Mouse (Mus musculus): ENCODE data around the gene Tmed9. TPM values are rescaled to one million over a fixed set of nuclear protein-coding genes. Genes with fewer than 3 reads are reported as not detected.
"Not testable (repeated sequence)": the region's sequence is repeated elsewhere in the genome, so short reads cannot be mapped to it uniquely, and the experiment has no call there.

The Tmed9 gene
- polyA plus RNA-seq, 1 experiment from 2014 or later = 66.2 TPM

DNA sequence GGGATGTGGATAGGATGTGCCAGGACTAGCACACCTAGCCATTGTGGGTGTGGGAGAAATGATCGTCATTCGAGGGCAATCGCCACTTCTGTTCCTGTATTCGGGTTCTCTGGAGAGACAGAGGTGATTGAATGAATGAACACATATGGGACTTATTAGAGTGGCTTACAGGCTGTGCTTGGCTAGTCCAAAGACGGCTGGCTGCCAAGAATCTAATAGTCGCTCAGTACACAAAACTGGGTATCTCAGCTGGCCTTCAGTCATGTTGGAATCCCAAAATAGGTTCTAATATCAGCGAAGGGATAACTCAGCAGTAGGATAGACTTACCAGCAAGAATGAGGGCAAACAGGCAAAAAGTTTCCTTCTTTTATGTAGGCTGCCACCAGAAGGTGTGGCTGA, 38.5 kb downstream of the Tmed9 start:
- Histone ChIP-seq H3K9me3 (ENCODE audit: control insufficient read depth, low read length) (no peaks in the 10 kb centered on the region), H3K4me1 (ENCODE audit: control insufficient read depth, insufficient read depth, low read length) (no peaks in the 10 kb centered on the region), H3K9ac (ENCODE audit: low read depth, low read length) (no peak overlapping the region), H3K27ac (replicated peaks; ENCODE audit: low read depth, low read length) (no peak overlapping the region), H3K36me3 (ENCODE audit: control insufficient read depth, insufficient read depth, low read length) (peaks cover 43% of the 10 kb centered on the region), H3K27me3 (replicated peaks; ENCODE audit: control insufficient read depth, insufficient read depth, low read length) (no peaks in the 10 kb centered on the region), H3K4me2 (ENCODE audit: low read depth, low read length) (no peak overlapping the region), H3K4me3 (ENCODE audit: low read depth, low read length) (no peak overlapping the region)
- no peak for ATAC-seq (ENCODE audit: low read depth)
- peak; percentile 16 for DNase-seq (ENCODE audit: low spot score)
- WGBS = 50% methylated on average over 7 of the region's 7 CpGs

- H3K27ac ChIP-seq (replicated peaks; ENCODE audit: low read depth, low read length) = no peak overlapping the region
- H3K4me1 ChIP-seq (ENCODE audit: control insufficient read depth, insufficient read depth, low read length) = no peaks in the 10 kb centered on the region
- no peak overlapping the region for H3K4me2 ChIP-seq (ENCODE audit: low read depth, low read length)
- no peak overlapping the region for H3K4me3 ChIP-seq (ENCODE audit: low read depth, low read length)
- H3K36me3 ChIP-seq (ENCODE audit: control insufficient read depth, insufficient read depth, low read length) = peaks cover 31% of the 10 kb centered on the region
- WGBS = 59% methylated on average over 5 of the region's 5 CpGs
- H3K9me3 ChIP-seq (ENCODE audit: control insufficient read depth, low read length) = no peaks in the 10 kb centered on the region
- H3K27me3 ChIP-seq (replicated peaks; ENCODE audit: control insufficient read depth, insufficient read depth, low read length) = no peaks in the 10 kb centered on the region
- no peak overlapping the region for H3K9ac ChIP-seq (ENCODE audit: low read depth, low read length)
- DNase-seq (ENCODE audit: low spot score) (no peak), ATAC-seq (ENCODE audit: low read depth) (no peak)
These were observed 39.9 kb downstream of the Tmed9 start for GRCm38 (mm10) chr13:55613471-55613870.

- H3K27me3 ChIP-seq (replicated peaks; ENCODE audit: control insufficient read depth, insufficient read depth, low read length) = no peaks in the 10 kb centered on the region
- ATAC-seq (ENCODE audit: low read depth) (no peak), DNase-seq (ENCODE audit: low spot score) (no peak)
- H3K9me3 ChIP-seq (ENCODE audit: control insufficient read depth, low read length) = no peaks in the 10 kb centered on the region
- H3K4me1 ChIP-seq (ENCODE audit: control insufficient read depth, insufficient read depth, low read length) = peaks cover 13% of the 10 kb centered on the region
- no peak overlapping the region for H3K4me2 ChIP-seq (ENCODE audit: low read depth, low read length)
- H3K36me3 ChIP-seq (ENCODE audit: control insufficient read depth, insufficient read depth, low read length) = 0 out of 2 replicates have a peak, but pooled peaks cover 7% of the 10 kb centered on the region
- no peak overlapping the region for H3K27ac ChIP-seq (replicated peaks; ENCODE audit: low read depth, low read length)
- no peak overlapping the region for H3K9ac ChIP-seq (ENCODE audit: low read depth, low read length)
- H3K4me3 ChIP-seq (ENCODE audit: low read depth, low read length) = no peak overlapping the region
- 89% methylated on average over 4 of the region's 4 CpGs for WGBS
These were observed 45.8 kb downstream of the Tmed9 start for GRCm38 (mm10) chr13:55619328-55619727.

DNA sequence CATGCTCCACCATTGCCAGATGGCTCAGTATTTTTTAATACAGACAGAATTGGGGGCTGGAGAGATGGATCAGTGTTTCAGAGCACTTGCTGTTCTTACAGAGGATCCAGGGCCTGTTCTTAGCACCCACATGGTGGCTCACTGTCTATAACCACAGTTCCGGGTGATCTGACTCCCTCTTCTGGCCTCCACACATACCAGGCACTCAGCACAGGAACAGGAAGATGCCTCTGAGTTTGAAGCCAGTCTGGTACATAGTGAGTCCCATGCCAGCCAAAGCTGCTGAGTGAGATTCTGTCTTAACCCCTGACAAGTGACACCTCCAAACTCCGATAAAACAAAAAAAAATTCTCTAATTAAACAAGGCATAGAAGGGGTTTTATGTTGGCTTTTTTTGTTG, 46.7 kb downstream of the Tmed9 start:
- Histone ChIP-seq H3K4me2 (ENCODE audit: low read depth, low read length) (no peak overlapping the region), H3K27me3 (replicated peaks; ENCODE audit: control insufficient read depth, insufficient read depth, low read length) (no peaks in the 10 kb centered on the region), H3K4me1 (ENCODE audit: control insufficient read depth, insufficient read depth, low read length) (peaks cover 17% of the 10 kb centered on the region), H3K27ac (replicated peaks; ENCODE audit: low read depth, low read length) (no peak overlapping the region), H3K9me3 (ENCODE audit: control insufficient read depth, low read length) (no peaks in the 10 kb centered on the region), H3K9ac (ENCODE audit: low read depth, low read length) (no peak overlapping the region), H3K4me3 (ENCODE audit: low read depth, low read length) (no peak overlapping the region), H3K36me3 (ENCODE audit: control insufficient read depth, insufficient read depth, low read length) (peaks cover 8% of the 10 kb centered on the region)
- ATAC-seq (ENCODE audit: low read depth) (no peak), DNase-seq (ENCODE audit: low spot score) (no peak)
- WGBS = 73% methylated on average over 2 of the region's 2 CpGs

DNA sequence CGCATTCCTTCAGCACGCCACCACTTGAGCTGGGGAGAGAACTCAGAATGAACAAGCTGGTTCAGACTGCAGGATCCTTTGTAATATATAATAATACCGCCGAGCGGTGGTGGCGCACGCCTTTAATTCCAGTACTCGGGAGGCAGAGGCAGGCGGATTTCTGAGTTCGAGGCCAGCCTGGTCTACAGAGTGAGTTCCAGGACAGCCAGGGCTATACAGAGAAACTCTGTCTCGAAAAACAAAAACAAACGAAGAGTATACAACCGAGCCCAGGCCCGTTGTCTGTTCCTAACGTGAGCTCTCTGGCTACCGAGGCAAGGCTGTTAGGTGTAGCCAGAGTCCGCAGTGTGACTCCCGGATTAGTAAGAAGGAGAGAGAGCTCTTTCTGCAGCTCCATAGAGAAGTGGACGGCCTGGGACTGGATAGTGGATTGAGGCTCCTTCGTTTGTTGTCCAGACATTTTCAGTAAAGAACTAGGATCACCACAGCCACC, 48.7 kb downstream of the Tmed9 start:
- not testable (repeated sequence) for H3K9me3 ChIP-seq (ENCODE audit: control insufficient read depth, low read length); H3K27me3 ChIP-seq (replicated peaks; ENCODE audit: control insufficient read depth, insufficient read depth, low read length); DNase-seq (ENCODE audit: low spot score); ATAC-seq (ENCODE audit: low read depth)
- 26% methylated on average over 20 of the region's 20 CpGs for WGBS
- Histone ChIP-seq H3K36me3 (ENCODE audit: control insufficient read depth, insufficient read depth, low read length) (peaks cover 24% of the 10 kb centered on the region), H3K4me3 (ENCODE audit: low read depth, low read length) (peak overlapping the region; percentile 78), H3K4me2 (ENCODE audit: low read depth, low read length) (peak overlapping the region; percentile 90), H3K27ac (replicated peaks; ENCODE audit: low read depth, low read length) (peak overlapping the region; percentile 91), H3K4me1 (ENCODE audit: control insufficient read depth, insufficient read depth, low read length) (peaks cover 17% of the 10 kb centered on the region), H3K9ac (ENCODE audit: low read depth, low read length) (peak overlapping the region; percentile 85)

DNA sequence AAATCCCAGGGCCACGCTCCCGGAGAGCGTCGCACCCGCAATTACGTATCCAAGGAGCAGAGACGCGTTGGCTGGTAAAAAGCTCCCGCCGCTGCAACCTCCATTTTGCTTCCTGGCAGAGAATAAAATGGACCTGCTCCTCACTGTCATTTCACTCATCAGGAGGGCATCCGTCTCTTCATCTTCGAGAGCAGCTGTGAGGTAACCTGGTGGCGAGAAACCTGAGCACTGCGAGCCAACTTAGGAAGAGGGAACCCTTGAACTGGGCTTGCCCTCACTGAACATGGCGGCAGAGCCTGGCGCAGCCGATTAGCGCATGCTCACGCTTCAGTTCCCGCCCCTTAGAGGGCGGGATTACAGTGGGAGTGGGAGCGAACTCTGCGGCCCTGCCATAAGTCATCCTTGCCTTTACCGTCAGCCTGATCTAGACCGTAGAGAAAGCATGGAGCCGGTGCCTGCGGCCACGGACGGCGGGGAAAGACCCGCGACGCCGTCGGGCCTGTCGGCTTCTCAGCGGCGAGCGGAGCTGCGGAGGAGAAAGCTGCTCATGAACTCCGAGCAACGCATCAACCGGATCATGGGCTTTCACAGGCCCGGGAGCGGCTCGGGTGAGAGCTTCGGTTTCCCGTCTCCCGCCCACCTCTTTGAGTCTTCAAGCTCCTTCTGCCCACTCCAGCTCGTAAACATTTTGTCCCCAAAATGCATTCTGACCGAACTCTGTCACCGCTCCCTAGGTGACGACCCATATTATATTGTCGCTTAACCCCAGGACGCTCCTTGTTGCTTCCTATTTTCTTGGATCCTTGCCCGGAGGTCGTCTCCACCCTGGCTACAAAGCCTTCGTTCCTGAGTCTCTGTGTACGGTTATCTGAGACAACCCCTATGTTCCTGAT, 49.4 kb downstream of the Tmed9 start, which contains the start of gene Caml:
TSS of gene Caml (plus strand) at position 357 of the 893 bp plus-strand sequence.
- Histone ChIP-seq H3K4me1 (ENCODE audit: control insufficient read depth, insufficient read depth, low read length) (peaks cover 17% of the 10 kb centered on the region), H3K9me3 (ENCODE audit: control insufficient read depth, low read length) (no peaks in the 10 kb centered on the region)

GRCm38 (mm10) chr13:55634639-55635127, 61.2 kb downstream of the Tmed9 start, which contains the start of gene Ddx46:
Gene Ddx46, plus strand, starts transcription at chr13:55635027.
- Histone ChIP-seq H3K9me3 (ENCODE audit: control insufficient read depth, low read length) (no peaks in the 10 kb centered on the region), H3K4me1 (ENCODE audit: control insufficient read depth, insufficient read depth, low read length) (peaks cover 8% of the 10 kb centered on the region), H3K36me3 (ENCODE audit: control insufficient read depth, insufficient read depth, low read length) (peaks cover 44% of the 10 kb centered on the region), H3K27me3 (replicated peaks; ENCODE audit: control insufficient read depth, insufficient read depth, low read length) (no peaks in the 10 kb centered on the region), H3K27ac (replicated peaks; ENCODE audit: low read depth, low read length) (no peak within 1 kb of the TSS), H3K4me2 (ENCODE audit: low read depth, low read length) (peak within 1 kb of the TSS; percentile 82), H3K4me3 (ENCODE audit: low read depth, low read length) (peak within 1 kb of the TSS; percentile 78), H3K9ac (ENCODE audit: low read depth, low read length) (peak within 1 kb of the TSS; percentile 84)
- peak; percentile 95 for ATAC-seq (ENCODE audit: low read depth)
- WGBS = 4% methylated on average over 30 of the region's 30 CpGs
- peak; percentile 91 for DNase-seq (ENCODE audit: low spot score)

More for the DNA sequence above, 49.4 kb downstream of the Tmed9 start, which contains the start of gene Caml:
- peak within 1 kb of the TSS; percentile 91 for H3K27ac ChIP-seq (replicated peaks; ENCODE audit: low read depth, low read length)
- peak; percentile 96 for DNase-seq (ENCODE audit: low spot score)
- peak within 1 kb of the TSS; percentile 85 for H3K9ac ChIP-seq (ENCODE audit: low read depth, low read length)
- peak; percentile 99 for ATAC-seq (ENCODE audit: low read depth)
- peaks cover 29% of the 10 kb centered on the region for H3K36me3 ChIP-seq (ENCODE audit: control insufficient read depth, insufficient read depth, low read length)
- WGBS = under 1% methylated on average over 50 of the region's 59 CpGs
- no peaks in the 10 kb centered on the region for H3K27me3 ChIP-seq (replicated peaks; ENCODE audit: control insufficient read depth, insufficient read depth, low read length)
- peak within 1 kb of the TSS; percentile 90 for H3K4me2 ChIP-seq (ENCODE audit: low read depth, low read length)
- peak within 1 kb of the TSS; percentile 78 for H3K4me3 ChIP-seq (ENCODE audit: low read depth, low read length)

GRCm38 (mm10) chr13:55635146-55635571, 61.6 kb downstream of the Tmed9 start:
- WGBS = 3% methylated on average over 19 of the region's 40 CpGs
- ATAC-seq (ENCODE audit: low read depth) = peak; percentile 34; the same call in 1 of the 2 replicates
- H3K36me3 ChIP-seq (ENCODE audit: control insufficient read depth, insufficient read depth, low read length) = peaks cover 44% of the 10 kb centered on the region

More at GRCm38 (mm10) chr13:55635146-55635571, 61.6 kb downstream of the Tmed9 start:
- Histone ChIP-seq H3K4me3 (ENCODE audit: low read depth, low read length) (peak overlapping the region; percentile 78), H3K4me1 (ENCODE audit: control insufficient read depth, insufficient read depth, low read length) (peaks cover 8% of the 10 kb centered on the region), H3K9me3 (ENCODE audit: control insufficient read depth, low read length) (no peaks in the 10 kb centered on the region), H3K27ac (replicated peaks; ENCODE audit: low read depth, low read length) (no peak overlapping the region), H3K27me3 (replicated peaks; ENCODE audit: control insufficient read depth, insufficient read depth, low read length) (no peaks in the 10 kb centered on the region), H3K9ac (ENCODE audit: low read depth, low read length) (peak overlapping the region; percentile 84), H3K4me2 (ENCODE audit: low read depth, low read length) (peak overlapping the region; percentile 82)
- no peak for DNase-seq (ENCODE audit: low spot score)
